Mouse (Mus musculus): ENCODE measurements at regions not wholly inside any gene's neighbourhood (a gene's known extent, or its start where the extent isn't known, plus 50 kb on each side); places are given as distances from the start of the nearest gene placed in this dataset.
A peak's percentile ranks its signal among the peaks of the same experiment; 100 is the strongest.
"Not testable (repeated sequence)": the region's sequence is repeated elsewhere in the genome, so short reads cannot be mapped to it uniquely, and the experiment has no call there.

DNA sequence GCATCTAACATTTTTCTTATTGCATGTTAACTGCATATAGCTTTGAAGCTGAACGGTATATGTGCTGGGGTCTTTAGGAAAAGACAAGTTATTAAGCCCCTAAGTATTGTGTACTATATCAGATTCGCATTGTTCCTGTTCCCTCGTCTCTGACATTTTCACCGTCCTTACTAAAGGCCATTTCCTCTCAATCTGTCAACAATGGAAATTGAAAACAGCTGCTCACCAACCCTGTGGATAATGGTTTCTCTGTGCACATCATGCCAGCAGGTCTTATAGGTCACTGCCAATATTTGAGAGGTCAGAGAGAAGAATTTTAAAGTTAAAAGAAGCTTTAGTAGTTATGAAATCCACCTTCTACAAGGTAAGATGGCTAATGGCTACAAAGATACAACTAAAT, 797.4 kb upstream of the Impad1 start:
- no peak for DNase-seq (ENCODE audit: low spot score)

DNA sequence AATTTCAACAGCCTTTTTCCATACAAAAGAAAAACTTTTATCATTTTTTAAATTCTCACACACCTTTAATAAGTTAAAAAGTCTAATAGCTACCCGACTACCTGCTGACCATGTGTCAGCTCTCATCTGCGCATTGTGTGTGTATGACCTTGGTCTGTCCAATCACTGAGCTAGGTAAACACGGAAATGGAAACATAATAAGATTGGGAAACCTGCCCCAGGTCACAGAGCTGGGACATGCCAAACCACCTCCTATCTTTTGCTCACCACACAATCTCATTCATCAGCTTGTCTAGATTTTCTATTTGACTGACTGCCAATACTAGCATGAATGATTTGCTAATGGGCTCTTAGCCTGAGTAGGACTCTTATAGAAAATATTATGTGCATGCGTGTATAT, 794.3 kb upstream of the Impad1 start:
- DNase-seq (ENCODE audit: low spot score) = peak; percentile 18

DNA sequence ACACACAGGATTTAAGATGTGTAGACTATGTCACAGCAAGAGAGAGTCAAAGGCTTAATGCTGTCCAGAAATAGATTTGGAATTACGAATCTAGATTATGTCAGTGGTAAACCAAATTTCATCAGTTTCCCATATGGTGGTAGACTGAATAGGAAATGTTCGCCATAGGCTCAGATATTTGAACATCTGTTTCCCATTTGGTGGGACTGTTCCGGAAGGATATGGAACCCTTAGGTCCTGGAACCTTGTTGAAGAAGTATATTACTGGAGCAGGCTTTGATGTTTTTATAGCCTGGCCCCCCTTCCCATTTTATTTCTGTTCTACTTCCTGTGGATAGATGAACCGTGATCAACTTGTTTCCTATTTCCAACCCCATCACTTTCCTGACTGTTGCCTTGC, 792.0 kb upstream of the Impad1 start:
- no peak for DNase-seq (ENCODE audit: low spot score)

DNA sequence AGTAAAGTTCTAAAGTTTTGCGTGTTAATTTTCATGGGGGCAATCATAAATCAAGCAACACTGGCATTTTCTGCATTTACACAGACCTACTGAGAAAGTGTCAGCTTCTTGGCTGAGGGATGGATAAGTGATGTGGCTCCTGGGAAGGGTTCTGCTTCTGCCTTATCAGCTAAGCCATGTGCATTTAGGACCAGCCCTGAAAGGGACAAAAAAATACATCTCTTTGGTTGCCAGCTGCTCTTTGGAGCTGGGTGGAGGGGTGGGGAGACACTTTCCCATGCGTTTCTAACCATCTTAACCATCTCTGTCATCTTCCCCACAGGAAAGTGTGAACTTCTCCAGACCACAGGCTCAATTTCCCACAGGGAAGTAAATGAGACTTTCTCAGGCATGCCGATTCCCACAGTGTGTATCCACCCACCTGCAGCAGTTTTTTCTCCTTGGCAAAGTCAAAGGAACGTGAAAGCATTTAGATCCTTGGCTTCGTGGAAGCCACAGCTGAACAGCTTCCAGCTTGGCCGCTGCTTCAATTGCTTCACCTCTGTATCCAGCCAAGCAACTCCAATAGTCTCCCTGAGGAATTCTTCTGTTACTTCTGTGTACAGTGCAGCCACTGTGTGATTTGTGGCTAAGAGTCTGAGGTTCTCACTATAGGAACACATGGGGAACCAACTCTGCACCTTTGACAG, 791.0 kb upstream of the Impad1 start:
- peak; percentile 52 for DNase-seq (ENCODE audit: low spot score)

DNA sequence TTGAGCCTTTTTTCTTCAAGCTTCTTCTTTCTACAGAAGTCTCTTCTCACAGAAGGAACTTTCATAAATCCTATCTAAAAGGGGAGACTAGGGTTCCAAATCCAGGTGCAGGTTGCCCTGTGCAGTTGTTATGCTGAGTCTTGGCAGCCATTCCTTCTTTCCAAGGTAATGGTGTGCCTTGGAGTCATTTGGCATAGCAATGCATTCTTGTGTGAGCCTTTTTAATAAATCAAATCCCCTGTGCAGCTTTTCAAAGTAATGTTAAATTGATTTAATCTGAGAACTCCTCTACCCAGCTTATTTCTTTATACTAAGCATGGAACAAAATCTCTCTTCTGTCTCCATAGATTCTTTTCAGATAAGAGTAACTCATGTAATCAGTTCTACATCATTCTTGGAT, 774.9 kb upstream of the Impad1 start:
- DNase-seq (ENCODE audit: low spot score) = no peak

DNA sequence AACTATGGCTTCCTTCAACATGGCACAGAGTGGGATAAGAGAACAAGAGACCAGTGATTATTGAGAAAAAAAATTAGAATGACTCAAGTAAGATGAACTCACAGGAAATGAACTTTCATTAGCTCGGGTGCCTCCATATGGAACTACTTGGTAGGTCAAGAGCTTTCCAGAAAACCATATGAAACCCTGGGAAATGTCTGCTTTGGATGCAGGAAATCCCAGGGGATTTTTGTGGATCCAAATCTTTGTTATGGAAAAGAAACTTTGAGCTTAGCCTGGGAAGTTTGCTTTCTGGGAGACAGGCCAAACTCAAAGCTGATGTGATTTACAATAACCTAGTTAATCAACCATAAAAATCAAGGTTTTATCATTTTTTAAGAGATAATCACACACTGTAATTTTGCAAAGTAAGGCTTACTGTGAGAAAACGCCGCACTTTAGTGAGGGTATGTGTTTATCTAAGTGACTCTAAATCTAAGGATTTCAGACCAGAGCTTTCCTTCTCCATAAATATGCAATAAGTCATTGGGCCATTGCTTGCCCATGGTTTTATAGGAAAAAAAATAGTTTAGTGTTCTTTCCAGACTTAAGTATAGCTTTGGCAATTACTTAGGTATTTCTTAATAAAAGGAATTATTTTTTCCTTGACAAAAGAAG, 767.0 kb upstream of the Impad1 start:
- DNase-seq (ENCODE audit: low spot score) = no peak

DNA sequence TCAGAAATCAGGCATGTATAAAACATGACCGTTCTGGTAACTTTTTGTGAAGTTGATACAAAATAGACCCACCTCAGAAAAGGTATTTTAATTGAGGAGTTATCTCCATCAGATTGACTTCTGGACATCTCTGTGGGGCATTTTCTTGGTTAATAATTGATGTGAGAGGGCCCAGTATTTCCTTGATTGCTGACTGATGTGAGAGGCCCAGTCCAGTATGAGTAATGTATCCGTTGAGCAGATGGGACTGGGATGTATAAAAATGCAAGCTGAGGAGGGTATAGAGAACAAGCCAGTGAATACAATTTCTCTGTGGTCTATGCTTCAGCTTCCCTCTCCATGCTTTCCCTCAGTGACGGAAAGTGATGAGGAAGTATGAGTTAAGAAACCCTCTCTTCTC, 747.0 kb upstream of the Impad1 start:
- no peak for DNase-seq (ENCODE audit: low spot score)

DNA sequence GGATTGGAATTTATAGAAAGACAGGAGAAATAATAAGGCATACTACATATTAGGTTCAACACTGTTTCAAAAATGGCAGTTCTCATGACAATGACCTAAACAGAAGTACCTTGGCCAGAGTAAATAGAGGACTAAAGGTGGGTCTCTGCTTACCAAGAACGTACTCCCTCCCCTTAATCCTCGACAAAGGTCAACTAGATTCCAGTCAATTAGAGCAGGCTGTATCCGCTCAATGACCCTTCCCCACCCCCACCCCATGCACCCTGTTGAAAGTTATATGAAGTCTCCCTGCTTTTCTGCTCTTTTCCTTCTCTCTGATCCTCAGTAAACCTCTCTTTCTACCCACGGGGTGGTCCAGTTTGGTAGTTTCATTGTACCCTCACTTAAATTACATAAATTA, 737.3 kb upstream of the Impad1 start:
- DNase-seq (ENCODE audit: low spot score) = no peak

DNA sequence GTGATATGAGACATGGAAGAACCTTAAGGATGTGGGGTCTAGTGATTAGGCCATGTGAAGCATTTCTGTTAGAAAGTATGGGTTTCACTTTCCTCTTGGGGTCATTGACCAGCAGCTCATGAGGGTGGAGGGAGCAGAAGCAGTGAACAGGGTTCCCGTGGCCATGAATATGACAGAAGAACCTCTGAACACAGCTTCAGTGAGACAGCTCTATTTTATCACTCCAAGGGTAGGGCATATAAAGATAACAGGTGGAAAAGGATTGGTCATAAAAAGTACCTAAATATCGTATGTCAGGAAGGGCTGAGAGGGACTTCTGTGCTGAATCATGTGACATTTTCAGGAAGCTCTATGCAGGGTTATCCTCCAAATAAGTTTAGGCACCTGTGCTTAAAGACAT, 725.4 kb upstream of the Impad1 start:
- DNase-seq (ENCODE audit: low spot score) = no peak

DNA sequence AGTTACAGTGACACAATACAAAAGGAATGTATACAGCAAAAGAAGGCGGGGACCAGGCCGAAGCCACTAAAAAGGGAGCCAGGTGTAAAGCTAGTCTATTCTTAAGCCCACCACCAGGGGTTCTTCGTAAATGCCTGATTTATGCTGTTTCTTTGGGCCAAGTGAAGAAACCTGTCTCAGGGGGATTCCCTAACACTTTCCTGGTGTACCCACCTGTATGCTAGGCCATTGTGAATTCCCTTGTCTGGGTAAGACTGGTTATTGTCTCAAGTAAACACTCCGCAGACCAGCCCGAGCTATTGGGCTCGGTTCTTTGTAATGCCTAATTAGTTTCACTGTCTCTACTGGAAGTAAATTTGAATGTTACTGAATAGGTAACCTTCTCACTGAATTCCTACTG, 722.3 kb upstream of the Impad1 start:
- DNase-seq (ENCODE audit: low spot score) = not testable (repeated sequence)

DNA sequence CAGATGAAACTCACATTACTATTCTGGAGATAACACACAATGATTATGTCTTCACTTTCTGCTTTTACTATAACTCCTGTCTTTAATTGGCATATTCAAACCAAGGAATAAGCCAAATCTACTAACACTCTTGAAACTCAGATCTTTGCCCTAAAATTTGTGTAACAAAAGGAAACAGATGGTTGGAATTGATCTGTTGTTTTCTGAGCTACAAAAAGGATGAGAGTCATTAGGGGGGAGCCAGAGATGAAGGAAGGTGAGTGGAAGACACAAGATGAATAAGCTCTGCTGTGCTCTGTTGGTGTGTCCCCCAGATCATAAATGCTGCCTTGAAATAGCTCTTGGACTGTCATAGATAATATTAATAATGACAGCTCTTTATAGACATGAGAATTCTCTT, 718.6 kb upstream of the Impad1 start:
- DNase-seq (ENCODE audit: low spot score) = no peak

DNA sequence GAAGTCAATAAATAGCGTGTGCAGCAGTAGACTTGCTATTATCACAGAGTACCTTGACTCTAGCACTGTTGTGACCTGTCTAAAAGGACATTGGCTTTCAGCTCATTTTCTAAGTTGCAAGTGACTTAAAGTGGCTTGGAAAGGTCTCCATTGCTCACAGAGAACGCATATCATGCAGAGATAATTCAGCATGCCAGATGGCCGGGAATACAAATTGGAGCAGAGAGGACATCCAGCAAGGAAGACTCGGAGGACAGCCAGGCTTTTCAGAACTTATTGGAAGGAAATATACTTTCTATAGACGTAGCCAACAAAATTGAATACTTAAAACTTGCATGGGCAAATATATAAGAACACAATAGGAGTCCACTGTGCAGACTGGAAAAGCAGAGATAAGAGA, 716.2 kb upstream of the Impad1 start:
- DNase-seq (ENCODE audit: low spot score) = no peak

DNA sequence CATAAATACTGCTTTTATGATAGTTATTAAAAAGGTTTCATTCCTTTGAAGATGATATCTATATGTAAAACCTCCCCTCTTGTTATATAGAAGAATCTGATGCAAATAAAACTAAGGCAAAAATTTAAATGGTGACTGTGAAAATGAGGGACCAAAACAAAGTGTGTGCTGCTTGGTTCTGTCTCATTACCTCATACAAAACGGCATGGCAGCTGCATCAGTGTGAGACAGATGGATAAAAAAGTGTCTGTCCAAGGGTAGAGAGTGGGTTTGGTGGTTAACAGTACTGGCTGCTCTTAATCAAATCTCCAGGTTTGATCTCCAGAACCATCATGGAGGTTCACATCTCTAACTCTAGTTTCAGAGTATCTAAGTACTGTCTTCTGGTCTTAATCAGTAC, 701.9 kb upstream of the Impad1 start:
- no peak for DNase-seq (ENCODE audit: low spot score)

DNA sequence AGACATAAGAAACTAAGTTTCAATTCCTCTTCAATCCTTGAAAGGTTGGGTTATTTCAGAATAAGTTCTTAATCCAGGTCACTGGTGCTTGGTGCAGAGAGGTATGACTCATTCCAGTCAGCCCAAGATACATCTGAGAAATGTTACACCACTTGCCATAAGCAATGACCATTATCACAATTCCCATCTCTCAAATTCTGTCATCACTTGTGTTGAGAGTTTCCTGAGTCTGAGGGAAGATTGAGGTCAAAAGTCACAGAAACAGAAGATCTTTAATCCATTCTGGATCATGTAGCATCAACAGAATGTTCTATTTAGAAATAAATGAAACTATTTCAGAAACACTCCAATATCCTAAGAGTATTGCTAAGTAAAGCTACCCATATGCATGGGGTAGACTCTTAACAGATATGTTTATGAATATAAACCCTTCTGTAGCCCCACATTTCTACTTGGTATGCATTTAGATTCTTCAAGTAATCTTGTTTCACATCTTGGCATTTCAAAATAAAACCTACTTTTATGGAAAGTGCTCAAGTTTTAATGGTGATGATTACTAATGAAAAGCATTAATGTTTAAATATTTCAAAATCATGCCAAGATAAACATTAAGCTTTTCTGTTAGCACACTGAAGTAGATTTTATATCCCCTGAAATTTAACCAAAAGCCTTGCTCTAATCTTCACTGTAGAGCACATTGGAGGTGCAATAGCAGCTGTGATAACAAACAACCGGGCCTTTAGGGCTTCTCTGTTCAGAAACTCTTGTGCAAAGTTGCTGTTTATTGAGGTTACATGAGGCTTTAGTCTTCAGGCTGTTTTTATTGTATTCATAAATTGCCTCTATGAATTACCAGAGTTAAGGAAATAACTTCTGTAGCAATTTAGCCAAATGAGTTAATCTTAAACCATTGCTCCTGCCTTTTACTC, 701.2 kb upstream of the Impad1 start:
- DNase-seq (ENCODE audit: low spot score) = no peak

DNA sequence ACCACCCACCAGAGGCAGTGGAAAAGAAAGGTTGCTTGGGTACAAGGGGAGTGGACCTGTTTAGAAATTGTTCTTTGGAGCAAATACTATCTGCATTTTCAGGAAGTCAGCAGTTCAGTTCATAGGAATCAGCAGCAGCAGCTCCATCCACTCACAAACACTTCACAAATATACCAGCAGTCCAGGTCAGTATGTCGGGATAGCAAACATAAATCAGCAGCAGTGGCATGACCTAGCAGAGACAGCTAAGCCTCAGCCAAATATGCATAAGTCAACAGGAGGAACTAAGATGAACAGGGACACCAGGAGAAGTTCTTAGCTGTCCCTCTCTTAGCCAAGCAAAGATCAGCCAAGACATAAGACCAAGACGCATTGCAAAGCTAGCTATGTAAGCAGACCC, 693.6 kb upstream of the Impad1 start:
- no peak for DNase-seq (ENCODE audit: low spot score)

DNA sequence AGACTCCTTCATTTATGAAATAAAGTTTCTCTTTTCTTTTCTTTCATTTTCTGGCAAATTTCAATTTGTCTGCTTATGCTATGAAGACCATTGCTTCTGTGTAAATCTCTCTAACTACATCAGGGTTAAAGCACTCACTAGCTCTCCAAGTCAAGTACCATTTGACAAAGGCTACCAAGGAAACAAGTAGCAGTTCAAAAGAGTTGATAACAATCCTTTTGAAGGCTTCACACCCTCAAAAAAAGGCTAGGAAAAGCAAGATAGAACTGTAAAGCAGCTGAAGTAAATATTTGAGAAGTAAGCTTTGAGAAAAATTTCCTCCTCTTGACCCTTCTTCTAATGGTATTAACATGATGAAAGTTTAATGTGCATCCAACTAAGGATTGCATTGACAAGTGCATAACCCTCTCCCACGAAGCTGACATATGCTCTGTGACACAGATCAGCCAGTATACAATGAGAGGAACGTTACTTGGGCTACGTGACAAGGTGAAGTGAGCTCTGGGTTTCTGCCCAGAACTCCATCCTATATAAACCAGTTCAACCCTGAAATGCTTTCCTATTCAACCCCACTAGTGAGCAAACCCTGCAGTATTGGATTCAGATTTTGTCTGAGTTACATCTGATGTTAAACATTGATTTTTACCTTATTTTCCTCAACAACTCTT, 678.9 kb upstream of the Impad1 start:
- DNase-seq (ENCODE audit: low spot score) = no peak

DNA sequence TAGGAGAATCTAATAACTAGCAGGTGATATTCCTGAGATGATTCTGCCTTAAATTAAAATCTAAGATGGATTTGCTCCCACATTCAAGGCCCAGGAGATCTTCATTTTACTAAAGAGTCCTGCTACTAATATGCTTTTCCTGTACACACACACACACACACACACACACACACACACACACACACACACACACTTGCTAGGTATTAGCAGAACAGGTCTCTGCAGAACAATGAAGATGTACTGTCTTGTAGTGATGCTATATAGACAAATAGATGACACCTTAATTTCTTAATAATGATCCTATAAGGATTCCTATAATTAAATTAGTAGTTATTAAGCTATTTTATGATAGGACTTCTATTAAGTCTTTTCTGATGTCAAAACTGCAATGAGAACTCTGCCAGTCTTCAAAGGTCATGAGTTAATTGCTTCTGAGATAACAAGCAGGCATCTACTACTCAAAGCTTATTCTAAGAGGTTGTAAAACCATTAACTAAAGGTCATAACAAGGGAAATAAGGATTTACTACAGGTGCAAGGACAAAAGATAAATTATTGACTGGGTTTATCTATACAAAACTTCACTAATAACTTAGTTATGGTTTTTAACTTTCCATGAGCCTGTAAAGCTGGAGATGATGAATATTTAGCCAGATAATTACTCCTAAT, 666.0 kb upstream of the Impad1 start:
- no peak for DNase-seq (ENCODE audit: low spot score)

DNA sequence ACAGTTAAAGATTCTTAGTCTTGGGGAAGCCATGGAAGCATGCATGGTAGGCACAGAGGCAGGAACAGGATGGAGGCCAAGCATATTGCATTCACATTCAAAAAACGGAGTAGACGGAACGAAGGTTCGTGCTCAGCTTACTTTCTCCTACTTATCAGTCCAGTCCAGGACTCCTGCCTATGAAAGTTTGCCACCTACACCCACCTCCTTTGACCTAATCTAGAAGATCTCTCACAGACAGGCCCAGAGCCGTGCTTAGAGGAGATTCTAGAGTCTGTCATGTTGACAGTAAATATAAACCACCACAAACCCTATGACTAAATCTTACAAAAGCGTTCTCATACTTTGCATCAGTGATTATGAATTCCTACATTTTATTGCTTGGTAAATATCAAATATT, 657.3 kb upstream of the Impad1 start:
- DNase-seq (ENCODE audit: low spot score) = no peak

DNA sequence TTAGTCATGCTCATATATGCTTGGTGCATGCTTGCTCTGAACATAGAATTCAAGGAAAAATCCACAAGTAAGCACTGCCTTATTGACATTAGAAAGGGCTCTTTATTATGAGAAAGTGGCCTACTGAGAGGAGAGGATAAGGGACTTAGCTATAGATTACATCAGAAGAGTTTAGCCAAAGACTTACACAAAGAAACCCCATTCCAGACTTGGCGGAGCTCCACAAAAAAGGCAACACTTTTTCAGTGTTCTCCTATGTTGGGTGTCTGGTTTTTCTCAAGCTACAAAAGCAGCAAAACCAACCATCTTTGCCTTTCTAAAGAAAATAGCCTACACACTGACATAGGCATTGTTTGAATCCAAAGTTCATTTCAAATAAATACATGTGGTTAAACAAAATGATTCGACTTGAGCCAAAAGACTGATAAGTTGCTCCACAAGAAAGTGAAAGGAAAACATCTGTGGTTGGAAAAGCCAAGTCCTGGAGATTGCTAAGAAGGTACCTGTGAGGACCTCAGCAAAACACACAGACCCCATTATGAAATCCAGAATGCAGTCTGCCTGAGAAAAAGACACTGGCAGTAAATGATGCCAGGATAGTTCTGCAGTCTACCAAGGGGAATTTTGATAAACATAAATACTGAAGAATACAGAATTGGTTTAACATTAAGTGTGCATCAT, 648.3 kb upstream of the Impad1 start:
- no peak for DNase-seq (ENCODE audit: low spot score)

DNA sequence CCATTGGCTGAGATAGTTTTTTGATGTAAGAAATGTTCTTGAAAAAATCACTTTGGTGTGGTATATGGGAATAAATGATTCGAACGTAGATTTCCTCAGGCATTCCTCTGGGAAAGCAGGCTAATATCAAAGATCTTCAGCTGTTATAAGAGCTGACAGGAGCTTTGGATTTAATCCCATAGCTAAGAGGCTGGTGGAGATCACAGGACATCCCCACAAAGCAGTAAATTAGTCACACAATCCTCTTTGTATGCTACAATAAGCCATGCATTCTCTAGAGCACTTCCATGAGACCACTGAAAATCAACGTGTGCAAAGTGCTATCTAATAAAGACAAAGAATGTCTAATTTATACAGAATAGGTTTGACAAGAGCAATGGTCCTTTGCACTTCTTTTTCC, 643.9 kb upstream of the Impad1 start:
- DNase-seq (ENCODE audit: low spot score) = no peak

All from urinary bladder, postnatal 14 days (tissue).